Mouse (Mus musculus): ENCODE data around the gene Cnbd2. TPM values are rescaled to one million over a fixed set of nuclear protein-coding genes. Genes with fewer than 3 reads are reported as not detected.

Cnbd2 gene
- total RNA-seq, 2 experiments from 2014 or later, result 0.89 to 1.0 TPM

GRCm38 (mm10) chr2:156310945-156311344 lies 1.2 kb upstream of the Cnbd2 start:
- DNase-seq (ENCODE audit: low spot score), result no peak

DNA sequence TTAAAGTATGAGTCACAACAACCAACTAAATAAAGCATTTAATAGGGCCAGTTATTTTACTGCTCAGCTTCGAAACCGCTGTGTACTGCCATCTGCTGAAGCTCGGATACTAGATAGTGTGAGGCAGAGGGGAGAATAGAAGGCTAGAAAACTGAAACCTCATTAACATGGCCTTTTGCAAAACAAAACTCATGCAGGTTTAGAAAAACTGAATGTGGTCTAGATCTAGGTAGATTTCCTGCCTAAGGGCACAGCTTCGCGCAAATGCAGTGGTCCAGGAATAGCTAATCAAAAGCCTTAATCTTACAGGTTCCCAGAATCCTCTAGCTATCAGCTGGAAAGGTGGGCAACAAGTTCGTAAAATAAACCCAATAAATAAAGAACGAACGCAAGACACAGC lies 658 bp upstream of the Cnbd2 start:
- no peak for DNase-seq (ENCODE audit: low spot score)

- peak; percentile 51 for DNase-seq (ENCODE audit: low spot score)
Observed at GRCm38 (mm10) chr2:156311841-156312291, 233 bp upstream of the Cnbd2 start.

DNA sequence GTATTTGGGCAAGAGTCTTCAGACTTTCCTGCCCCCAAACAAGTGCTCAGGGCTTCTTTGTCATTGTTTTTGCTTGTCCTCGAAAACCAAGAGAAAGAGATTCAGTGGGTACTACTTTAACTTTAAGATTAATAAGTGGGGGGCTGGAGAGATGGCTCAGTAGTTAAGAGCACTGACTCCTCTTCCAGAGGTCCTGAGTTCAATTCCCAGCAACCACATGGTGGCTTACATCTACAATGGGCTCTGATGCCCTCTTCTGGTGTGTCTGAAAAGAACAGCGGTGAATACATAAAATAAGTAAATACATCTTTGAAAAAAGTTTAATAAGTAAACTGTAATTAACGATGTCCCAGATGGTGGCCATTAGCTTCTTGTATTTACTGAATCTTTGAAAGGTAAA lies 1.1 kb downstream of the Cnbd2 start:
- no peak for DNase-seq (ENCODE audit: low spot score)

DNA sequence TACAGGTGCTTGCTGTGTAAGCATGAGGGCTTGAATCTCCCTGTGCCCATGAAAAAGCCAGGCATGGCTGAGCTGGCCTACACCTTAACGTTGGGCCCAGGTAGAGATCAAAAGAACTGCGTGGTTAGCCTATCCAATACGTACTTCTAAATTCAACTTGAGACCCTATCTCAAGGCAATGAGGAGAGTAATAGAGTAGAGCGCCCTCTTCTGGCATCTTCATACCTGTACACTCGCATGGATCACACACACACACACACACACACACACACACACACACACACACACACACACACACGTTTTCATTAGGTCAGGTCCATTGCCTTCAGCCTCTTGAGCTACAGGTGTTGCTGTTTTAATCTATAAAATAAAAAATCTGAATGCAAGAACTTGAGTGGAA lies 2.7 kb downstream of the Cnbd2 start:
- DNase-seq (ENCODE audit: low spot score), result no peak

- DNase-seq (ENCODE audit: low spot score), result no peak
Observed at GRCm38 (mm10) chr2:156318491-156318890, 6.4 kb downstream of the Cnbd2 start.

DNA sequence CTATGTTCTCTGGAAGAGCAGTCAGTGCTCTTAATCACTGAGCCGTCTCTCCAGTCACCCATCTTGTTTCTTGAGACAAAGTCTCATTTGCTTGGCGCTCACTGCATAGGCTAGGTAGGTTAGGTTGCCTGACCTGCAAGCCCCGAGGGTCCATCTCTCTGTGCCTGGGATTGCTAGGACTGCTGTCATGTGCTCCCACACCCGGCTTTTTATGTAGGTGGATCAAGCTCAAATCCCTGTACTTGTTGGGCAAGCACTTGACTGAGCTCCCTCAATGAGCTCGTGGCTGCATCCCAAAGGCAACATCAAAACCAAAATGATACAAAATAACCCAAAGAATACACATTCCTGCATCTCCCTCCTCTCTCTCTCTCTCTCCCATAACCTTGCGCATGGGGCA lies 9.4 kb downstream of the Cnbd2 start:
- no peak for DNase-seq (ENCODE audit: low spot score)

DNA sequence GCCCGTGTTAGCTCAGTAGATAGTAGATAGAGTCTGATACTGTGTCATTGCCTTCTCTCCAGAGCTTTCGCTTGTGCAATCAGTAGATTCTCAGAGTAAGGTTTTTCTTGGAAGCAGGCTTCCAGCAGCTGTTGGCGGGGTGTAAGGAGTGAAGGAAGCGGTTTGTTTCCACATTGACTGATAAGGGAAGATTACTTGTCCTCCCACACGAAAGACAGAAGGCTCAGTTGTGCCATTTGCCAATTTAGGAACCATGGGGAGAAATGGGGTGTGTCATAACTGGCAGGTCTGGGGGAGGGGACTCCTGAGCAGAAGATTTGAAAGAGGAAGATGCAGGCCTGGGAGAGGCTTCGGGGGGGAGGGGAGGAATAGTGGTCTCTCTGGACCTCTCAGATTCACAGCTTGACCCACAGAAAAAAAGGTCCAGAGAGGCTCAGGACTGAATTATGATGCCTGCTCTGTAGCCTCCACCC lies 12.1 kb downstream of the Cnbd2 start:
- DNase-seq (ENCODE audit: low spot score), result peak; percentile 30

DNA sequence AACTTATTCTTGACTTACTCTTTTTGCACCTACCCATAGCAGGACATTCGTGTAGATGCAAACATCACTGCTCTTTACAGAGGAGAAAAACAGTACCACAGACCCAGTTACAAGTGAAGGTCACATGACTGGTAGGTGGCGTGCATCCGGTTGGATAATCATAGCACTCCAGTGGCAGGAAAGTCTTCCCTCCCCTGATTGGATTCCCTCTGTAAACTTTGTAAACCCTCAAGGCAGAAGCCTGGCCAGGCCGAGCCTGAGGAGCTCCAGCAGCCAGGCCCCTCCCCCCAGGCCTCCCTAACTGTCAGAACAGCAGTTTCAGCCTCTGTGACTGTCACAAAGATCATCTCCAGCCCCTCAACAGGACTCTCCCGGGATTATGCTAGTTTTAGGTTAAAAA lies 12.6 kb downstream of the Cnbd2 start:
- peak; percentile 16 for DNase-seq (ENCODE audit: low spot score)

DNA sequence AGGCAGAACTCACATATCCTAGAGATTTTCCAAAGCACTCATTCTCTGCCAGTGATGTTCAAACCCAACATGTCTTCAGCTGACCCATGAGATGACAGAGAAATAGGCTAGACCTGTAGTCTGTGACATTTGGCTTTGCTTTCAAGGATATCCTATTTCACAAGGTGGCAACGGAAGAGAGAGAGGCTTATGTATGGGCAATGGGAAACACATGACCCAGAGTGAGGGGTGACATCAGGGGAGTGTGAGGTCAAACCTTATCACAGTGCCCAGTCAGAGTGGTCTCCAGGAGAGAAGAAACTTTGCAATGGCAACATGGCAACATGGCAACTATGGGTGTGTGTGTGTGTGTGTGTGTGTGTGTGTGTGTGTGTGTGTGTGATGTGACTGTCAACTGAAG lies 18.6 kb downstream of the Cnbd2 start:
- DNase-seq (ENCODE audit: low spot score), result no peak

DNA sequence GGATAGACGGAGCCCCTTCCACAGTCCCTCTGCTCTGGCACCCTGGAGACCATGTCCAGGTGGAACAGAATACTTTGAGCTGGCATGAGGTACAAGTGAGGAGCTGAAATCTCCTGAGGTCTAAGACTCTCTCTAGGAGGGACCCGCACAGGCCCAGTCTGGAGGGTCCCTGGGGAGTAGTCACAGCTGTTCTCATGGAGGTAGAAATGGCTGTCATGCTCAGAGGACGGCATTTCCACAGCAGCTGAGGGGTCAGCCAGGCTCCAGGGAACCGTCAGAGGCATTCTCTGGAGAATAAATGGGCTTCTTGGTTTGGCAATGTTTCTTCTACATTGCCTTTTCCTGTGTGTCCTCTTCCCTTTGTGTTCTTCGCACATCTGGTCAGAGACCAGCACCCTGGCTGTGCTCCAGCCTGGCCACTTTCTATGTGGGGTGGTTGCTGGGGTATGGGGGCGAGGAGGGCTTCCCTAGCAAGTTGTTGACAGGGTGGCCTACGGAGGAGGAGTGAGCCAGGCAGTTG lies 19.4 kb downstream of the Cnbd2 start:
- DNase-seq (ENCODE audit: low spot score), result no peak

DNA sequence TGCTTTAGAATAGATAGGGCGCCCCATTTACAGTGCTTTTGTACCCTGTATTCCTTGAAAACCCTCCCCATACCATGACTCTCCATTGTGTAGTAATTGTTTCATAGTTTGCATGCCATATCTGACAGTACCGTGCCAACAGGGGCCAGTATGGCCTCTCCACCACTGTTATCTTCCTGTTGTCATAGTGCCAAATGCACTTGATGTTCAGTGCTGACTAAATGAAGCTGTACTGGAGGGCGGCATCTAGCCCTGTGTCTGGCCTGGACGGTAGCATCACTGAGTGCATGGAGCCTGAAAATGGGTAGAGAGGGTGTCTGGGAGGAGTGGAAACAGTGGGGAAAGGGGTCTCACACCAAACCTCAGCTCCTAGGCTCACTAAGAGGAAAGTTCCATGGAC lies 28.0 kb downstream of the Cnbd2 start:
- no peak for DNase-seq (ENCODE audit: low spot score)

DNA sequence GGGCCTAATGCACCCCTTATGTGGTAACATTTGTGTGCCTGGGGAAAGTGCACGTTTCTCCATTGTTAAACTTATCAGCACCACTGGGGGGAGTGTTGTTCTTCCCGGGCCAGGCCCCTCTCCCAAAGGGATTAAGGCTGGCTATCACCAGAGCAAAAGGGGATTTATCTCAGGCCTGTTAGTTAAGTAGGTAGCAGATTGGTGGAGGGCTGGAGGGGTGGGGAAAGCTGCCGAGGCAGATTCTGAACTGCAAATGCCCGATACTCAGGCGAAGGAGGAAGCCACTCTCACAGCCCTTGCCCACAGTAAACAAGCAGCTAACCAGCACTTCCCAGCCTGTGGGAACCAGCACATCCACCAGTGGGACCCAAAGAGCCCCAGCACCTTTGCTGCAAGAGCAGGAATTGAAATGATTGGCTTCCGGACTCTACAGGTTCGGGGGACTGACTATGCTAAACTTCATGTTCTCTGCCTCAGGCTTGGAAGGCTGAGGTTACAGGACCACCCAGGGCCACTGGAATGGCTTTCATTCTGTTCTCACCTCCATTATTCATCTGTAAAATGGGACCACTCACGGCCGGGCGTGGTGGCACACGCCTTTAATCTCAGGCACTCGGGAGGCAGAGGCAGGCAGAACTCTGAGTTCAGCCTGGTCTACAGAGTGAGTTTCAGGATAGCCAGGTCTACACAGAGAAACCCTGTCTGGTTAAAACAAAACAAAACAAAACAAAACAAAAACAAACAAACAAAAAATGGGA lies 32.9 kb downstream of the Cnbd2 start:
- DNase-seq (ENCODE audit: low spot score), result peak; percentile 40

- DNase-seq (ENCODE audit: low spot score), result no peak
Observed at GRCm38 (mm10) chr2:156348812-156349211, 36.7 kb downstream of the Cnbd2 start.

GRCm38 (mm10) chr2:156349286-156349848 lies 37.3 kb downstream of the Cnbd2 start:
- DNase-seq (ENCODE audit: low spot score), result no peak

DNA sequence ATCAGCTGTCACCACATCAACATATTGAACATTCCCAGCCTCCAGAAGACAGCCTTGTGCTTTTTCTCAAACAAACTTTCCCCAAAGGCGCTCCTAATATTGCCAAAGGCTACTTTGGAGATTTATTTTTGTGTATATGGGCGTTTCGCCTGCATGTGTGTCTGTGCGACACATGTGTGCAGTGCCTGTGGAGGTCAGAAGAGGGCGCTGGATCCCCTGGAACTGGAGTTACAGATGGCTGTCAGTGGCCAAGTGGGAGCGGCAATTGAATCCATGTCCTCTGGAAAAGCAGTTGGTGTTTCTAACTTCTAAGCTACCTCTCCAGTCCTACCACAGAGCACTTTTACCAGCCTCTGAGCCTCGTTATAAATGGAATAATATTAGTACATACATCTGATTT lies 39.1 kb downstream of the Cnbd2 start:
- DNase-seq (ENCODE audit: low spot score), result no peak

GRCm38 (mm10) chr2:156352413-156353165 lies 40.5 kb downstream of the Cnbd2 start:
- no peak for DNase-seq (ENCODE audit: low spot score)

DNA sequence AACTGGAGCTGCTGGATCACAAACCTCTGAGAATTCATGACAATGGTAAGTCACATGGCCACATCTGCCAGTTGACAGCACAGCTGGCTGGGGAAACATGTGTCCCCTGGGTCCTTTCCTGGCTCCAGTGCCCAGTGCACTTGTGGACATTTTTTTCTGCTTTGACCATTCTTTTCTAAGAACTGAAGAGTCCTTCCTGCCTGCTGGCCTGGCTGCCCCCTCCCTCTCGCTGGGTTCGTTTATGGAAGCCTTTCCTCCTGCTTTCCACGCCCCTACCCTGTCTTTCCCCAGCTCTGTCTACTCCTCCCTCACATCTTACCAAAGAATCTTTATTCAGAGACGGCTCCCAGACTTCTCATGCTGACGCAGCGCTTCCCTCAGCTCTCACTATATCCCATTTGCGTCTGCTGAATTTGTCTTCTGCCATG lies 41.2 kb downstream of the Cnbd2 start:
- DNase-seq (ENCODE audit: low spot score), result peak; percentile 16

- DNase-seq (ENCODE audit: low spot score), result no peak
Observed at GRCm38 (mm10) chr2:156356031-156356430, 43.9 kb downstream of the Cnbd2 start.

DNA sequence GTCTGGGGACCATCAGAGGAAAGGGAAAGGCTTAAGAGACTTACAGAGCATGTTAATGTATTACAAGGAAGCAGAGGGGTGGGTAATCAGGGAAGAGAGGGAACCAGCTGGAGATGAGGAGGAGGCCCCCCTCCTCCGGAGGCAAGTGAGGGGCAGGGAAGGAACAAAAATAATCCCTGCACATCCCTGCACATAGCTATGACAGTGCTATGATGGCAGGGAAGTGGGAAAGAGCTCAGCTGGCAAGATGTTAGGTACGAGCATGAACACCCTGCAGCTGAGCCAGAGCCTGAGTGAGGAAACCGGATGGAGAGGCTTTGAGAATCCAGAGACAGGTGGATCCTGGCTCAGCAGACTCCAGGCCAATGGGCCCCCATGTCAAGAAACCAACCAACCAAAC lies 56.4 kb downstream of the Cnbd2 start:
- DNase-seq (ENCODE audit: low spot score), result no peak

DNA sequence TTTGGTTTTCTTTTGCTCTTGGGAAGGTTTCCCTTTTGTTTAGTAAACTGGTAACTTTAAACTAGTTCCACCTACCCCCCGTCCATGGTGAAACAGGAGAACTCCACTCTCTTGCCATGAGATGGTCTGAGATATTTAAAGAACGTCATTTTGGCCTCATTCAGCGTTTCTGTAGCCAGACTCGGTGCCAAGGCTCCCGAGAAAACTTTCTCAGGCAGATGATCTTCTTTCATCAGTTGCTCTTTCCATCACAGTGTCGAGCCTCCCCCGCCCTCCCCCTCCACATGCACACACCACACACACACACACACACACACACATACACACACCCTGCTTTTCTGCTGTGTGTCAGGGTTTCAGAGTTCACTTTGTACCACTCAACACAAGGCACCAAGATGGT lies 58.8 kb downstream of the Cnbd2 start:
- peak; percentile 62 for DNase-seq (ENCODE audit: low spot score)

DNA sequence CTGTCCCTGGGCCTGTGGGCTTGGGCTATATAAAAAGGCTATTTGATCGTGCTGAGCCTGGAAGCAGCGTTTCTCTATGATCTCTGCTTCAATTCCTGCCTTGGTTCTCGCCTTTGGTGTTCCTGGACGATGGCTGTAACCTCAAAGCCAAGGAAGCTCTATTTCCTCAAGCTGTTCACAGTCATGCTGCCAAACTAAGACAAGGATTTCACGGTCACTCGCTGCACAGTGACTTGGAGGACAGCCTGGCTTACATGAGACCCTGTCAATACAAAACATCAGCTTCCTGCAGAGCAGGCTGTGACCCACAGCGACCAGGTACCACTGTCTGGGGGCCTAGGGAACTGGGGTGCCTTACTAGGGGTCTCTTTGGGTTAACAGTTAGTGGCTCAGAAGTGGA lies 64.9 kb downstream of the Cnbd2 start:
- DNase-seq (ENCODE audit: low spot score), result no peak

Data from gastrocnemius, adult 18-20 months (tissue).